Mouse (Mus musculus): Measurements from ENCODE around the gene CN725425. TPM values are rescaled to one million over a fixed set of nuclear protein-coding genes. Genes with fewer than 3 reads are reported as not detected.

CN725425 gene
- polyA plus RNA-seq (2015; fragmentation: Nextera tagmentation; extraction: Ambion mirVana) = not detected in 2 replicates

GRCm38 (mm10) chr15:91199256-91199905 lies at the start of gene CN725425:
CN725425 (plus strand) TSS chr15:91199494.
- no peak for DNase-seq (ENCODE audit: low spot score)
- TF ChIP-seq CTCF (IDR thresholded peaks at IDR 0.05) (no peak), EP300 (IDR thresholded peaks at IDR 0.05) (no peak)

GRCm38 (mm10) chr15:91152592-91152991 lies 46.7 kb upstream of the CN725425 start:
- H3K4me2 ChIP-seq (replicated peaks; ENCODE audit: low read depth, low read length) = no peak overlapping the region
- H3K4me1 ChIP-seq (ENCODE audit: insufficient read depth, low read depth, low read length) = no peaks in the 10 kb centered on the region
- no peaks in the 10 kb centered on the region for H3K36me3 ChIP-seq (ENCODE audit: insufficient read depth, low read length)
- no peak overlapping the region for H3K4me3 ChIP-seq (ENCODE audit: low read depth, low read length)
- no peak overlapping the region for H3K27ac ChIP-seq (ENCODE audit: low read length)
- 23% methylated on average over 1 of the region's 1 CpGs for WGBS
- ATAC-seq (0 out of 2 replicates have a peak, but pooled peaks have one; percentile 28), DNase-seq (ENCODE audit: low spot score) (peak; percentile 70)
- TF ChIP-seq CTCF (IDR thresholded peaks at IDR 0.05) (no peak), EP300 (IDR thresholded peaks at IDR 0.05) (no peak)
- H3K27me3 ChIP-seq (replicated peaks; ENCODE audit: insufficient read depth, low read length) = no peaks in the 10 kb centered on the region
- no peak overlapping the region for H3K9ac ChIP-seq (replicated peaks; ENCODE audit: low read depth)
- H3K9me3 ChIP-seq (ENCODE audit: low read length) = no peaks in the 10 kb centered on the region

More at GRCm38 (mm10) chr15:91199256-91199905, at the start of gene CN725425:
- H3K4me1 ChIP-seq (ENCODE audit: insufficient read depth, low read depth, low read length) = no peaks in the 10 kb centered on the region
- no peak for ATAC-seq
- H3K9me3 ChIP-seq (ENCODE audit: low read length) = no peaks in the 10 kb centered on the region
- H3K27ac ChIP-seq (ENCODE audit: low read length) = no peak within 1 kb of the TSS
- H3K27me3 ChIP-seq (replicated peaks; ENCODE audit: insufficient read depth, low read length) = no peaks in the 10 kb centered on the region
- no peak within 1 kb of the TSS for H3K9ac ChIP-seq (replicated peaks; ENCODE audit: low read depth)
- H3K4me2 ChIP-seq (replicated peaks; ENCODE audit: low read depth, low read length) = no peak within 1 kb of the TSS
- no peak within 1 kb of the TSS for H3K4me3 ChIP-seq (ENCODE audit: low read depth, low read length)
- 89% methylated on average over 30 of the region's 30 CpGs for WGBS
- H3K36me3 ChIP-seq (ENCODE audit: insufficient read depth, low read length) = no peaks in the 10 kb centered on the region

- Histone ChIP-seq H3K36me3 (ENCODE audit: insufficient read depth, low read length) (no peaks in the 10 kb centered on the region), H3K9ac (replicated peaks; ENCODE audit: low read depth) (no peak overlapping the region), H3K27me3 (replicated peaks; ENCODE audit: insufficient read depth, low read length) (no peaks in the 10 kb centered on the region), H3K27ac (ENCODE audit: low read length) (no peak overlapping the region), H3K9me3 (ENCODE audit: low read length) (no peaks in the 10 kb centered on the region), H3K4me1 (ENCODE audit: insufficient read depth, low read depth, low read length) (no peaks in the 10 kb centered on the region), H3K4me2 (replicated peaks; ENCODE audit: low read depth, low read length) (no peak overlapping the region), H3K4me3 (ENCODE audit: low read depth, low read length) (no peak overlapping the region)
- 76% methylated on average over 3 of the region's 3 CpGs for WGBS
- DNase-seq (ENCODE audit: low spot score) (no peak), ATAC-seq (no peak)
- TF ChIP-seq EP300 (IDR thresholded peaks at IDR 0.05) (no peak), CTCF (IDR thresholded peaks at IDR 0.05) (no peak)
These were observed 46.0 kb upstream of the CN725425 start for GRCm38 (mm10) chr15:91153311-91153710.

GRCm38 (mm10) chr15:91161153-91161552 lies 38.1 kb upstream of the CN725425 start:
- Histone ChIP-seq H3K9ac (replicated peaks; ENCODE audit: low read depth) (no peak overlapping the region), H3K4me3 (ENCODE audit: low read depth, low read length) (no peak overlapping the region), H3K4me2 (replicated peaks; ENCODE audit: low read depth, low read length) (no peak overlapping the region), H3K4me1 (ENCODE audit: insufficient read depth, low read depth, low read length) (no peaks in the 10 kb centered on the region), H3K36me3 (ENCODE audit: insufficient read depth, low read length) (no peaks in the 10 kb centered on the region), H3K27ac (ENCODE audit: low read length) (no peak overlapping the region), H3K27me3 (replicated peaks; ENCODE audit: insufficient read depth, low read length) (no peaks in the 10 kb centered on the region), H3K9me3 (ENCODE audit: low read length) (no peaks in the 10 kb centered on the region)
- ATAC-seq = peak; percentile 65
- WGBS = 65% methylated on average over 5 of the region's 5 CpGs
- peak; percentile 74 for DNase-seq (ENCODE audit: low spot score)
- TF ChIP-seq EP300 (IDR thresholded peaks at IDR 0.05) (peak; percentile 59), CTCF (IDR thresholded peaks at IDR 0.05) (no peak)

GRCm38 (mm10) chr15:91163454-91163853 lies 35.8 kb upstream of the CN725425 start:
- Histone ChIP-seq H3K4me2 (replicated peaks; ENCODE audit: low read depth, low read length) (no peak overlapping the region), H3K4me3 (ENCODE audit: low read depth, low read length) (no peak overlapping the region), H3K9me3 (ENCODE audit: low read length) (no peaks in the 10 kb centered on the region), H3K4me1 (ENCODE audit: insufficient read depth, low read depth, low read length) (no peaks in the 10 kb centered on the region), H3K36me3 (ENCODE audit: insufficient read depth, low read length) (no peaks in the 10 kb centered on the region), H3K27me3 (replicated peaks; ENCODE audit: insufficient read depth, low read length) (no peaks in the 10 kb centered on the region), H3K27ac (ENCODE audit: low read length) (no peak overlapping the region), H3K9ac (replicated peaks; ENCODE audit: low read depth) (no peak overlapping the region)
- DNase-seq (ENCODE audit: low spot score) (no peak), ATAC-seq (no peak)
- TF ChIP-seq EP300 (IDR thresholded peaks at IDR 0.05) = no peak
- TF ChIP-seq CTCF (IDR thresholded peaks at IDR 0.05) = no peak
- 80% methylated on average over 2 of the region's 2 CpGs for WGBS

- Histone ChIP-seq H3K4me1 (ENCODE audit: insufficient read depth, low read depth, low read length) (no peaks in the 10 kb centered on the region), H3K27me3 (replicated peaks; ENCODE audit: insufficient read depth, low read length) (no peaks in the 10 kb centered on the region), H3K27ac (ENCODE audit: low read length) (no peak overlapping the region), H3K4me2 (replicated peaks; ENCODE audit: low read depth, low read length) (no peak overlapping the region), H3K4me3 (ENCODE audit: low read depth, low read length) (no peak overlapping the region), H3K9ac (replicated peaks; ENCODE audit: low read depth) (no peak overlapping the region), H3K9me3 (ENCODE audit: low read length) (no peaks in the 10 kb centered on the region), H3K36me3 (ENCODE audit: insufficient read depth, low read length) (no peaks in the 10 kb centered on the region)
- TF ChIP-seq EP300 (IDR thresholded peaks at IDR 0.05) = no peak
- TF ChIP-seq CTCF (IDR thresholded peaks at IDR 0.05) = peak; percentile 65
- peak; percentile 16; the same call in 1 of the 2 replicates for ATAC-seq
- peak; percentile 60 for DNase-seq (ENCODE audit: low spot score)
- 12% methylated on average over 5 of the region's 5 CpGs for WGBS
These were observed 34.3 kb upstream of the CN725425 start for GRCm38 (mm10) chr15:91165021-91165420.
